Mouse (Mus musculus): Measurements from ENCODE around the gene Tjap1.

DNA sequence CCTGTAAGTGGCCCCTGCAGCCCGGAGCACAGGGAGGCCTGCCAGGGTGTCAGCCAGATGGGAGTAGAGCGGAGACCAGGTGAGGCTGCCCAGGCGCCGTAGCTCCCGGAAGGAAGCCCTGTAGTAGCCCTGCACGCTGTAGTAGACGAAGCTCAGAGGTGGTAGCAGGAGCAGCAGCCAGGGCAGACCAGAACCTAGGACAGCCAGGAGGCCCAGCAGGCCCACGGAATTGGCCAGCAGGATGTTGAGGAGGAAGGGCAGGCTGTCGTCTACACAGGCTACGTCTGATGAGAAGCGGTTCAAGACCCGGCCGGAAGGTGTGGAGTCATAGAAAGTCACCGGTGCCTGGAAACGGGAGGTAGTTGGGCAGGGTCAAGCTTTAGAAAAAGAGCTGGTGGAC lies 24.1 kb upstream of the Tjap1 start:
- TF ChIP-seq CTCF (IDR thresholded peaks at IDR 0.05; ENCODE audit: low read depth, low read length) (no peak), POLR2A (IDR thresholded peaks at IDR 0.05; ENCODE audit: extremely low read depth, insufficient read depth, low read length) (no peak)
